Mouse (Mus musculus): ENCODE results near the gene Cd207.

Gene Cd207

GRCm38 (mm10) chr6:83677757-83678156, at the start of gene Cd207:
Gene Cd207 (minus strand): TSS chr6:83677857.
- DNase-seq (ENCODE audit: low spot score): no peak

GRCm38 (mm10) chr6:83727178-83727577, 49.5 kb upstream of the Cd207 start:
- no peak for DNase-seq (ENCODE audit: low spot score)

- no peak for DNase-seq (ENCODE audit: low spot score)
These were observed 44.9 kb upstream of the Cd207 start for GRCm38 (mm10) chr6:83722526-83722925.

GRCm38 (mm10) chr6:83717026-83717425, 39.4 kb upstream of the Cd207 start:
- DNase-seq (ENCODE audit: low spot score): no peak

- no peak for DNase-seq (ENCODE audit: low spot score)
These were observed 38.0 kb upstream of the Cd207 start for GRCm38 (mm10) chr6:83715461-83716196.

- DNase-seq (ENCODE audit: low spot score): no peak
These were observed 36.8 kb upstream of the Cd207 start for GRCm38 (mm10) chr6:83714221-83715123.

- no peak for DNase-seq (ENCODE audit: low spot score)
These were observed 35.8 kb upstream of the Cd207 start for GRCm38 (mm10) chr6:83713271-83714136.

- DNase-seq (ENCODE audit: low spot score): no peak
These were observed 34.2 kb upstream of the Cd207 start for GRCm38 (mm10) chr6:83711725-83712475.

- DNase-seq (ENCODE audit: low spot score): no peak
These were observed 33.5 kb upstream of the Cd207 start, which contains the start of gene Vax2 for GRCm38 (mm10) chr6:83711067-83711675. Gene Vax2 (plus strand): TSS chr6:83711264.

GRCm38 (mm10) chr6:83710361-83711066, 32.9 kb upstream of the Cd207 start:
- no peak for DNase-seq (ENCODE audit: low spot score)

GRCm38 (mm10) chr6:83707738-83708510, 30.3 kb upstream of the Cd207 start:
- DNase-seq (ENCODE audit: low spot score): no peak

GRCm38 (mm10) chr6:83704701-83705100, 27.0 kb upstream of the Cd207 start:
- no peak for DNase-seq (ENCODE audit: low spot score)

- DNase-seq (ENCODE audit: low spot score): no peak
These were observed 26.6 kb upstream of the Cd207 start for GRCm38 (mm10) chr6:83704294-83704693.

GRCm38 (mm10) chr6:83703722-83704078, 26.0 kb upstream of the Cd207 start:
- no peak for DNase-seq (ENCODE audit: low spot score)

GRCm38 (mm10) chr6:83703000-83703721, 25.5 kb upstream of the Cd207 start:
- no peak for DNase-seq (ENCODE audit: low spot score)

- DNase-seq (ENCODE audit: low spot score): no peak
These were observed 24.7 kb upstream of the Cd207 start for GRCm38 (mm10) chr6:83702146-83702999.

GRCm38 (mm10) chr6:83701001-83701400, 23.3 kb upstream of the Cd207 start:
- no peak for DNase-seq (ENCODE audit: low spot score)

- DNase-seq (ENCODE audit: low spot score): no peak
These were observed 22.3 kb upstream of the Cd207 start for GRCm38 (mm10) chr6:83699971-83700370.
